Mouse (Mus musculus): ENCODE results near the gene Zfp39. TPM values are rescaled to one million over a fixed set of nuclear protein-coding genes. Genes with fewer than 3 reads are reported as not detected.

The Zfp39 gene
- total and polyA plus RNA-seq, 3 experiments = 0.85 to 22.0 (median 7.0) TPM

GRCm38 (mm10) chr11:58894456-58894855 is 9.6 kb downstream of the Zfp39 start:
- DNase-seq (ENCODE audit: low spot score) (no peak), ATAC-seq (ENCODE audit: extremely low read depth, insufficient number of reproducible peaks, low FRiP score, poor library complexity, severe bottlenecking) (no peak)
- H3K36me3 ChIP-seq (replicated peaks) = peaks cover 84% of the 10 kb centered on the region
- no peak overlapping the region for H3K4me3 ChIP-seq (ENCODE audit: low read depth, low read length)
- no peaks in the 10 kb centered on the region for H3K27me3 ChIP-seq (ENCODE audit: insufficient read depth, low read length)
- TF ChIP-seq GATA1 (IDR thresholded peaks at IDR 0.05; ENCODE audit: borderline replicate concordance, low read length) (no peak), CTCF (IDR thresholded peaks at IDR 0.05; ENCODE audit: low read depth, low read length) (no peak), GATA2 (IDR thresholded peaks at IDR 0.05; ENCODE audit: borderline replicate concordance, low read depth, low read length) (no peak), POLR2AphosphoS5 (IDR thresholded peaks at IDR 0.05; ENCODE audit: insufficient replicate concordance, low read depth, low read length) (no peak), TAL1 (conservative IDR thresholded peaks at IDR 0.05; ENCODE audit: low read depth, low read length) (no peak)
- H3K9me3 ChIP-seq (replicated peaks) = peaks cover 13% of the 10 kb centered on the region
- no peaks in the 10 kb centered on the region for H3K4me1 ChIP-seq (ENCODE audit: insufficient read depth, low read depth, low read length)

DNA sequence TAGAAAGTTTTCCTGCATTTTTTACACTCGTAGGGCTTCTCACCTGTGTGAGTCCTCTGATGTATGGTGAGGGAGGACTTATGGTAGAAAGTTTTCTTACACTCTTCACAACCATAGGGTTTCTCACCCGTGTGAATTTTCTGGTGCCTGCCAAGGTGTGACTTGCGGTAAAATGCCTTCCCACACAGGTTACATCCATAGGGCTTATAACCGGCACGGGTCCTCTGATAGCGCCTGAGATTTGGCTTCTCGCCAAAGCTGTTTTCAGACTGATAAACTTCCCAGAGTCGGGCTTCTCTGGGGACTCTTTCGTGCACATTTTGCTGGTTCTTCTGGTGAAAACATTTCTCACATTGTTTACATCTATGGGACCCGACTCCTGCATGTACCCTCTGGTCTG is 13.5 kb downstream of the Zfp39 start:
- no peak for DNase-seq (ENCODE audit: low spot score)
- peaks cover 51% of the 10 kb centered on the region for H3K36me3 ChIP-seq (replicated peaks)

DNA sequence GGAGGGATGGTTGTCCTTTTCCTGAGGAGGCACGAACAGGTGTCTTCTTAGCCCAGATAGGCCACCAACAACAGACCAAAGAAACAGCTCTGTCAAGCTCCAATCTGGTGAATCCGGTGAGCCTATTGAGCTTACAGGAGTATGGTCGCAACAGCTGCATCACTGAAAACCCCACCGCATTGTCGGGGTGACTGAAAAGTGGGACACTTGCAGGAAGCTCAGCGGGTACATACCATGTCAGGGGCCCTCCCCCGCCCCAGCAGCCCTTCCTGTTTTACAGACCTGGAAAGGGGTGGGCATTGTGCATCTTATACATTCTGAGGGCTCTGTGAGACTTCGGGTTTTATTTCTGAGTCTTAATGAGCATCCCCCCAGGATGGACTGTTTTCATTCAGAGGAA is 20.3 kb downstream of the Zfp39 start:
- Histone ChIP-seq H3K4me1 (ENCODE audit: insufficient read depth, low read depth, low read length) (no peaks in the 10 kb centered on the region), H3K27me3 (ENCODE audit: insufficient read depth, low read length) (peaks cover 6% of the 10 kb centered on the region), H3K36me3 (replicated peaks) (no peaks in the 10 kb centered on the region), H3K9me3 (replicated peaks) (no peaks in the 10 kb centered on the region), H3K4me3 (ENCODE audit: low read depth, low read length) (no peak overlapping the region)
- DNase-seq (ENCODE audit: low spot score) (no peak), ATAC-seq (ENCODE audit: extremely low read depth, insufficient number of reproducible peaks, low FRiP score, poor library complexity, severe bottlenecking) (no peak)
- TF ChIP-seq POLR2AphosphoS5 (IDR thresholded peaks at IDR 0.05; ENCODE audit: insufficient replicate concordance, low read depth, low read length) = no peak
- TF ChIP-seq GATA2 (IDR thresholded peaks at IDR 0.05; ENCODE audit: borderline replicate concordance, low read depth, low read length) = no peak
- TF ChIP-seq CTCF (IDR thresholded peaks at IDR 0.05; ENCODE audit: low read depth, low read length) = no peak
- TF ChIP-seq GATA1 (IDR thresholded peaks at IDR 0.05; ENCODE audit: borderline replicate concordance, low read length) = no peak
- no peak for TF ChIP-seq TAL1 (conservative IDR thresholded peaks at IDR 0.05; ENCODE audit: low read depth, low read length)

More for the DNA sequence above, 13.5 kb downstream of the Zfp39 start:
- H3K27me3 ChIP-seq (ENCODE audit: insufficient read depth, low read length) = no peaks in the 10 kb centered on the region
- H3K4me3 ChIP-seq (ENCODE audit: low read depth, low read length) = no peak overlapping the region
- no peak for ATAC-seq (ENCODE audit: extremely low read depth, insufficient number of reproducible peaks, low FRiP score, poor library complexity, severe bottlenecking)
- H3K4me1 ChIP-seq (ENCODE audit: insufficient read depth, low read depth, low read length) = no peaks in the 10 kb centered on the region
- H3K9me3 ChIP-seq (replicated peaks) = peaks cover 13% of the 10 kb centered on the region
- TF ChIP-seq GATA1 (IDR thresholded peaks at IDR 0.05; ENCODE audit: borderline replicate concordance, low read length) (no peak), POLR2AphosphoS5 (IDR thresholded peaks at IDR 0.05; ENCODE audit: insufficient replicate concordance, low read depth, low read length) (no peak), GATA2 (IDR thresholded peaks at IDR 0.05; ENCODE audit: borderline replicate concordance, low read depth, low read length) (no peak), TAL1 (conservative IDR thresholded peaks at IDR 0.05; ENCODE audit: low read depth, low read length) (no peak), CTCF (IDR thresholded peaks at IDR 0.05; ENCODE audit: low read depth, low read length) (no peak)

DNA sequence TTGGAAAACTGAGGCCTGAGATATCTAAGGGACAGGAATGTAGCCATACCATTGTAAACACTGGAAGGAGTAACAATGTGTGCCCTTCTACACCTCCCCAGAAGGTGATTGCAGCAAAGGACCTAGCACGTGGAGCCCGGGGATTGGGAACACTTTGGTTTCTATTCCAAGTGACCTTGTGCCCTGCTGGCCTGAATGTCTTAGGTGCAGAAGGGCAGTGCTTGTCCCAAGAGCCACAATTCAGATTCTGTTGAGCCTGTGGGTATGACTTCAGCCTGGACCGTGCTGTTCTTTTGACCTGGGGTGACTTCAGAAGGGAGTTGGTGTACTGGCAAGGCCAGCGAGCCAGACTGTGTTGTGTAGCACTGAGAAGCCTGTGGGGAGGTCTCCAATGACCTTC is 33.1 kb downstream of the Zfp39 start:
- no peaks in the 10 kb centered on the region for H3K9me3 ChIP-seq (replicated peaks)
- no peaks in the 10 kb centered on the region for H3K36me3 ChIP-seq (replicated peaks)
- no peaks in the 10 kb centered on the region for H3K4me1 ChIP-seq (ENCODE audit: insufficient read depth, low read depth, low read length)
- TF ChIP-seq GATA1 (IDR thresholded peaks at IDR 0.05; ENCODE audit: borderline replicate concordance, low read length) (no peak), GATA2 (IDR thresholded peaks at IDR 0.05; ENCODE audit: borderline replicate concordance, low read depth, low read length) (no peak)
- DNase-seq (ENCODE audit: low spot score) = no peak
- peaks cover 10% of the 10 kb centered on the region for H3K27me3 ChIP-seq (ENCODE audit: insufficient read depth, low read length)
- no peak overlapping the region for H3K4me3 ChIP-seq (ENCODE audit: low read depth, low read length)
- no peak for ATAC-seq (ENCODE audit: extremely low read depth, insufficient number of reproducible peaks, low FRiP score, poor library complexity, severe bottlenecking)

DNA sequence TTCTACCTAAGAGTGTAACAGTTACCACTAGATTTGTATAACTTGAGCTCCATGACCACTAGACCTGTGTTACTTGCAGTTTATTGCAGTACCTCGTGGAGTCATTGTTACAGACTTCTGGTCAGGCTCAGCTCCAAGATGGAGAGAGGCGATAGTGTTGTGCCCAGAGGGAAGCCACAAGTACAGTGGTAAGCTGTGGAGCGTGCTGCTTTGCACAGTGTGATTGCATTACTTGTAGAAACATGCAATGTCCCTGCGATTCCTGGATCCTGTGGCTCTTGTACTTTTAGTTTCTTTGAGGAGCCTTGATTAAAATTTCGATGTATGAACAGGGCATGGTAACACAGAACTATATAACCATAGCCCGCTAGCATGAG is 36.1 kb downstream of the Zfp39 start:
- H3K9me3 ChIP-seq (replicated peaks) = no peaks in the 10 kb centered on the region
- H3K36me3 ChIP-seq (replicated peaks) = no peaks in the 10 kb centered on the region
- H3K4me1 ChIP-seq (ENCODE audit: insufficient read depth, low read depth, low read length) = no peaks in the 10 kb centered on the region
- TF ChIP-seq CTCF (IDR thresholded peaks at IDR 0.05; ENCODE audit: low read depth, low read length) (no peak), TAL1 (conservative IDR thresholded peaks at IDR 0.05; ENCODE audit: low read depth, low read length) (no peak), GATA1 (IDR thresholded peaks at IDR 0.05; ENCODE audit: borderline replicate concordance, low read length) (no peak), POLR2AphosphoS5 (IDR thresholded peaks at IDR 0.05; ENCODE audit: insufficient replicate concordance, low read depth, low read length) (no peak), GATA2 (IDR thresholded peaks at IDR 0.05; ENCODE audit: borderline replicate concordance, low read depth, low read length) (no peak)
- ATAC-seq (ENCODE audit: extremely low read depth, insufficient number of reproducible peaks, low FRiP score, poor library complexity, severe bottlenecking) = no peak
- no peak overlapping the region for H3K4me3 ChIP-seq (ENCODE audit: low read depth, low read length)
- H3K27me3 ChIP-seq (ENCODE audit: insufficient read depth, low read length) = peaks cover 10% of the 10 kb centered on the region
- no peak for DNase-seq (ENCODE audit: low spot score)

GRCm38 (mm10) chr11:58867039-58867953 is 36.7 kb downstream of the Zfp39 start, which contains the start of gene 2810021J22Rik:
Gene 2810021J22Rik (plus strand): TSS chr11:58867216.
- no peaks in the 10 kb centered on the region for H3K9me3 ChIP-seq (replicated peaks)
- no peak for DNase-seq (ENCODE audit: low spot score)
- TF ChIP-seq POLR2AphosphoS5 (IDR thresholded peaks at IDR 0.05; ENCODE audit: insufficient replicate concordance, low read depth, low read length) = no peak
- TF ChIP-seq GATA2 (IDR thresholded peaks at IDR 0.05; ENCODE audit: borderline replicate concordance, low read depth, low read length) = no peak
- no peak for TF ChIP-seq GATA1 (IDR thresholded peaks at IDR 0.05; ENCODE audit: borderline replicate concordance, low read length)
- TF ChIP-seq TAL1 (conservative IDR thresholded peaks at IDR 0.05; ENCODE audit: low read depth, low read length) = no peak
- no peak for TF ChIP-seq CTCF (IDR thresholded peaks at IDR 0.05; ENCODE audit: low read depth, low read length)
- peaks cover 10% of the 10 kb centered on the region for H3K27me3 ChIP-seq (ENCODE audit: insufficient read depth, low read length)
- ATAC-seq (ENCODE audit: extremely low read depth, insufficient number of reproducible peaks, low FRiP score, poor library complexity, severe bottlenecking) = no peak
- no peak within 1 kb of the TSS for H3K4me3 ChIP-seq (ENCODE audit: low read depth, low read length)
- H3K36me3 ChIP-seq (replicated peaks) = no peaks in the 10 kb centered on the region
- no peaks in the 10 kb centered on the region for H3K4me1 ChIP-seq (ENCODE audit: insufficient read depth, low read depth, low read length)

Measured in G1E (cell line).